Mouse (Mus musculus): ENCODE measurements at regions not wholly inside any gene's neighbourhood (a gene's known extent, or its start where the extent isn't known, plus 50 kb on each side); places are given as distances from the start of the nearest gene placed in this dataset.

DNA sequence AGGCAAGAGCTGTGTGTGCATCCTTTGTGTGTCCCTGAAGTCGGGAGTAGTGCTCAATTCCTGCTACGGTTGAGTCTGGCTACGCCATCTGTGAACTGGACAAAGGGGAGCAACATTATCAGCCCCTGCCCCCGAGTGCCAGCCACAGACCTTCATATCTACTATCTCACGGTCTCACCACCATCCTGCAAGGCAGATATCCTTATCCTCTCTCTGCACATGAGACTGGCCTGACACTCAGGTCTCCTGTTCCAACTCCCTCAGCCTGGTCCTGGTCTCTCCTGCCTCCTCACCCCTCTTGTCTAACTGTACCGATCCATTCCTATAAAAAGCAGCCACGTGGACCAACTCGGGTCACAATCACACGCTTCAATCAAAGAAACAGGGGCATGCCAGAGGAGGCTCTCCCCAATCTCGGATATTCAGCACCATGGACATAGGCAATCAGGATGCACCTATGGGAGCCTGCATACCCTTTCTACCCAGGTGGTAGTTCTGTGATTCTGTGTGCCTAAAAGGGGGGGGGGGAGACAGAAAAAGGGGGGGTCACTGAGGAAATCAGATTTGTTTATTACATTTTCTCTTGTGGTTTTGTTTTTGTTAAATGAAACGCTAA, 94.0 kb downstream of the Mrm1 start:
- no peak for TF ChIP-seq GATA1 (IDR thresholded peaks at IDR 0.05; ENCODE audit: borderline replicate concordance, low read length)
- TF ChIP-seq FLI1 (IDR thresholded peaks at IDR 0.05; ENCODE audit: low read length): no peak

All from megakaryocyte, embryonic 14.5 days (primary cell).